Mouse (Mus musculus) embryonic facial prominence, embryonic 13.5 days (tissue): ENCODE results near the gene Tube1. TPM values are rescaled to one million over a fixed set of nuclear protein-coding genes. Genes with fewer than 3 reads are reported as not detected.

Experiments used
- polyA plus RNA-seq: library from polyadenylated mRNA; unstranded; fragments of >200 nt; fragmentation: Nextera tagmentation; extraction: Ambion mirVana; gene quantifications from 2 replicates; pipeline ENCODE4 v1.2.1, GENCODE M21; 2015

The Tube1 gene
- polyA plus RNA-seq, 1 experiment from 2014 or later: 19.3 TPM

Other genes with a start within 250 kb of the Tube1 start
- gene Lama4, start 168.5 kb upstream of the Tube1 start, polyA plus RNA-seq: 72.6 and 87.7 TPM in 2 replicates
- 15.1 and 18.7 TPM in 2 replicates for gene Fam229b, start 62 bp upstream of the Tube1 start, polyA plus RNA-seq
- 0.51 and 0.58 TPM in 2 replicates for gene Ccn6, start 29.8 kb downstream of the Tube1 start, polyA plus RNA-seq
- gene Fyn, start 234.9 kb downstream of the Tube1 start, polyA plus RNA-seq: 34.1 and 37.5 TPM in 2 replicates